Mouse (Mus musculus) kidney, postnatal 0 days (tissue): Measurements from ENCODE around the gene Abl1. TPM values are rescaled to one million over a fixed set of nuclear protein-coding genes. Genes with fewer than 3 reads are reported as not detected.

Experiments used
- ATAC-seq: fragments of 200-750 bp; cut with Nextera tagmentation; replicated peaks from 2 replicates; pipeline ENCODE4 v1.8.0; 2017; ENCODE audit warnings: low read depth, moderate number of reproducible peaks, moderate TSS enrichment, moderate library complexity; ENCODE audit not compliant: low FRiP score
- DNase-seq: peaks from one replicate; pipeline ENCODE4 v3.0.0-alpha.2; 2016; ENCODE audit warnings: low spot score
- H3K27ac ChIP-seq: fragments of 300-500 bp; sonication (generic); 2 replicates; pipeline ENCODE4 v1.5.1; 2014; ENCODE audit warnings: mild to moderate bottlenecking
- H3K27me3 ChIP-seq: fragments of 300-500 bp; sonication (generic); 2 replicates; pipeline ENCODE4 v1.6.1; 2014; ENCODE audit warnings: low read length, mixed read lengths; ENCODE audit not compliant: insufficient read depth
- H3K36me3 ChIP-seq: fragments of 300-500 bp; sonication (generic); 2 replicates; pipeline ENCODE4 v1.6.1; 2014; ENCODE audit warnings: low read length, mixed read lengths; ENCODE audit not compliant: insufficient read depth
- H3K4me1 ChIP-seq: fragments of 300-500 bp; sonication (generic); replicated peaks from 2 replicates; pipeline ENCODE4 v1.6.1; 2014; ENCODE audit warnings: antibody characterized with exemption, low read length, mixed read lengths; ENCODE audit not compliant: insufficient read depth
- H3K4me2 ChIP-seq: fragments of 300-500 bp; sonication (generic); 2 replicates; pipeline ENCODE4 v1.6.1; 2014; ENCODE audit warnings: mild to moderate bottlenecking, low read length, moderate library complexity, mixed read lengths
- H3K4me3 ChIP-seq: fragments of 300-500 bp; sonication (generic); replicated peaks from 2 replicates; pipeline ENCODE4 v1.5.1; 2014; ENCODE audit warnings: low read depth, low read length
- H3K9ac ChIP-seq: fragments of 300-500 bp; sonication (generic); 2 replicates; pipeline ENCODE4 v1.6.1; 2014; ENCODE audit warnings: low read depth, low read length
- H3K9me3 ChIP-seq: fragments of 300-500 bp; sonication (generic); replicated peaks from 2 replicates; pipeline ENCODE4 v1.6.1; 2016; ENCODE audit warnings: low read length, inconsistent platforms, mixed read lengths
- CTCF ChIP-seq: IDR thresholded peaks from 2 replicates; pipeline ENCODE4 v1.5.1; 2016; ENCODE audit warnings: antibody characterized with exemption, low read depth, mild to moderate bottlenecking, moderate library complexity
- WGBS: fragments of 180-500 bp; shearing (Covaris S2); extraction: QIAGEN DNeasy Blood & Tissue Kit; methylation state at CpG from one replicate; pipeline ENCODE4 v1.1.7; 2014; 5-methylcytosine and 5-hydroxymethylcytosine counted together
- polyA plus RNA-seq: library from polyadenylated mRNA; unstranded; fragments of >200 nt; fragmentation: Nextera tagmentation; extraction: Ambion mirVana; gene quantifications from 2 replicates; pipeline ENCODE4 v1.2.1, GENCODE M21; 2015

Abl1 gene
- polyA plus RNA-seq, 1 experiment from 2014 or later = 24.1 TPM

- Histone ChIP-seq H3K27me3 (no peaks in the 10 kb centered on the region), H3K4me3 (no peak overlapping the region), H3K9ac (no peak overlapping the region), H3K4me1 (peaks cover 3% of the 10 kb centered on the region; the same call in 1 of the 2 replicates), H3K9me3 (no peaks in the 10 kb centered on the region), H3K4me2 (no peak overlapping the region), H3K36me3 (no peaks in the 10 kb centered on the region), H3K27ac (peak overlapping the region; percentile 51)
- WGBS = 83% methylated on average over 6 of the region's 6 CpGs
- TF ChIP-seq CTCF = no peak
- ATAC-seq (no peak), DNase-seq (no peak)
These were observed 31.2 kb downstream of the Abl1 start for GRCm38 (mm10) chr2:31719202-31719880.

- H3K4me3 ChIP-seq = no peak overlapping the region
- no peaks in the 10 kb centered on the region for H3K27me3 ChIP-seq
- H3K36me3 ChIP-seq = no peaks in the 10 kb centered on the region
- no peaks in the 10 kb centered on the region for H3K9me3 ChIP-seq
- H3K4me1 ChIP-seq = peaks cover 3% of the 10 kb centered on the region; the same call in 1 of the 2 replicates
- 0 out of 2 replicates have a peak, but pooled peaks have one; percentile 34 for ATAC-seq
- H3K9ac ChIP-seq = no peak overlapping the region
- TF ChIP-seq CTCF = no peak
- H3K27ac ChIP-seq = peak overlapping the region; percentile 51; the same call in 1 of the 2 replicates
- no peak overlapping the region for H3K4me2 ChIP-seq
- no peak for DNase-seq
- WGBS = 67% methylated on average over 2 of the region's 2 CpGs
These were observed 31.8 kb downstream of the Abl1 start for GRCm38 (mm10) chr2:31719944-31720343.

DNA sequence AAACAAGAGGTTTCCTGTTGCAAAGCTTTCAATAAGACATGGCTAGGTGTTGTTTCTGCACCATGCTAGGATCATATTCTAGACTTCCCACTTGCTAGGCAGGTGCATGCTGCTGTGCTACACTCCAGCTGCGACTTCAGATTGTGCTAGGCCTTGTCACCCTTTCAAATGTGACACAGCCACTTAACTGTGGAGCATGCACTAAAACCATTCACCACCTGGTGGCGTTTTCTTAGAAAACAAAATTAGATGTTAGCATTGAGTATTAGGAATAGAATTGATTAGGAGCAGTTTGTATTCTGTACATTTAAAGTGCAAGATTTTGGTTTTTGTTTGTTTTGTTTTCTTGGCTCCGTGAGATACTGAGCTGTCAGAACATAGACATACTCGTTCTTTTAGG lies 32.6 kb downstream of the Abl1 start:
- peak; percentile 42 for DNase-seq
- Histone ChIP-seq H3K4me3 (no peak overlapping the region), H3K4me1 (peaks cover 2% of the 10 kb centered on the region; the same call in 1 of the 2 replicates), H3K4me2 (no peak overlapping the region), H3K27me3 (no peaks in the 10 kb centered on the region), H3K9ac (no peak overlapping the region), H3K27ac (0 out of 2 replicates have a peak overlapping the region, but pooled peaks have one; percentile 51), H3K9me3 (no peaks in the 10 kb centered on the region), H3K36me3 (no peaks in the 10 kb centered on the region)
- peak; percentile 56 for TF ChIP-seq CTCF
- WGBS = 64% methylated on average over 4 of the region's 4 CpGs
- ATAC-seq = no peak

- ATAC-seq (no peak), DNase-seq (no peak)
- Histone ChIP-seq H3K4me3 (no peak overlapping the region), H3K9me3 (no peaks in the 10 kb centered on the region), H3K4me2 (no peak overlapping the region), H3K27me3 (no peaks in the 10 kb centered on the region), H3K27ac (no peak overlapping the region), H3K36me3 (no peaks in the 10 kb centered on the region), H3K9ac (no peak overlapping the region), H3K4me1 (0 out of 2 replicates have a peak, but pooled peaks cover 12% of the 10 kb centered on the region)
- WGBS = 91% methylated on average over 7 of the region's 7 CpGs
- no peak for TF ChIP-seq CTCF
These were observed 36.7 kb downstream of the Abl1 start for GRCm38 (mm10) chr2:31724730-31725490.

GRCm38 (mm10) chr2:31727576-31728277 lies 39.6 kb downstream of the Abl1 start:
- Histone ChIP-seq H3K27me3 (no peaks in the 10 kb centered on the region), H3K4me3 (no peak overlapping the region), H3K4me1 (0 out of 2 replicates have a peak, but pooled peaks cover 12% of the 10 kb centered on the region), H3K9me3 (no peaks in the 10 kb centered on the region), H3K9ac (no peak overlapping the region), H3K36me3 (no peaks in the 10 kb centered on the region), H3K27ac (0 out of 2 replicates have a peak overlapping the region, but pooled peaks have one; percentile 11), H3K4me2 (no peak overlapping the region)
- ATAC-seq (no peak), DNase-seq (no peak)
- WGBS = 68% methylated on average over 9 of the region's 9 CpGs
- no peak for TF ChIP-seq CTCF

- Histone ChIP-seq H3K9ac (no peak overlapping the region), H3K9me3 (no peaks in the 10 kb centered on the region), H3K4me3 (no peak overlapping the region), H3K4me1 (0 out of 2 replicates have a peak, but pooled peaks cover 12% of the 10 kb centered on the region), H3K36me3 (no peaks in the 10 kb centered on the region), H3K4me2 (no peak overlapping the region), H3K27me3 (no peaks in the 10 kb centered on the region), H3K27ac (no peak overlapping the region)
- no peak for TF ChIP-seq CTCF
- 71% methylated on average over 5 of the region's 5 CpGs for WGBS
- no peak for ATAC-seq
- no peak for DNase-seq
These were observed 42.5 kb downstream of the Abl1 start for GRCm38 (mm10) chr2:31730640-31731039.
